Mouse (Mus musculus) bone marrow macrophage, adult 2 months (primary cell): Measurements from ENCODE around the gene Znhit2. TPM values are rescaled to one million over a fixed set of nuclear protein-coding genes. Genes with fewer than 3 reads are reported as not detected.
A peak's percentile ranks its signal among the peaks of the same experiment; 100 is the strongest.

Experiments used
- H3K27ac ChIP-seq: 2 replicates; pipeline ENCODE4 v1.5.1; 2012; ENCODE audit warnings: low read depth, low read length; ENCODE audit not compliant: insufficient read depth
- H3K4me1 ChIP-seq: 2 replicates; pipeline ENCODE4 v1.6.1; 2012; ENCODE audit warnings: low read length; ENCODE audit not compliant: control insufficient read depth, insufficient read depth
- H3K4me3 ChIP-seq: 2 replicates; pipeline ENCODE4 v1.5.1; 2012; ENCODE audit warnings: mild to moderate bottlenecking, low read length, moderate library complexity; ENCODE audit not compliant: insufficient read depth
- CTCF ChIP-seq: IDR thresholded peaks from 2 replicates; pipeline ENCODE4 v1.5.1; 2012; ENCODE audit warnings: low read depth, mild to moderate bottlenecking, low read length, moderate library complexity
- POLR2A ChIP-seq: IDR thresholded peaks from 2 replicates; pipeline ENCODE4 v1.6.1; 2012; ENCODE audit warnings: mild to moderate bottlenecking, low read depth, low read length, borderline replicate concordance
- polyA plus RNA-seq: library from polyadenylated mRNA; stranded (reverse); fragments of >200 nt; gene quantifications from 2 replicates; pipeline ENCODE4 v1.2.4, GENCODE M21; 2012; ENCODE audit not compliant: missing spikeins, insufficient read depth, insufficient read length

Znhit2 gene
- 12.8 and 16.4 TPM in 2 replicates for polyA plus RNA-seq

DNA sequence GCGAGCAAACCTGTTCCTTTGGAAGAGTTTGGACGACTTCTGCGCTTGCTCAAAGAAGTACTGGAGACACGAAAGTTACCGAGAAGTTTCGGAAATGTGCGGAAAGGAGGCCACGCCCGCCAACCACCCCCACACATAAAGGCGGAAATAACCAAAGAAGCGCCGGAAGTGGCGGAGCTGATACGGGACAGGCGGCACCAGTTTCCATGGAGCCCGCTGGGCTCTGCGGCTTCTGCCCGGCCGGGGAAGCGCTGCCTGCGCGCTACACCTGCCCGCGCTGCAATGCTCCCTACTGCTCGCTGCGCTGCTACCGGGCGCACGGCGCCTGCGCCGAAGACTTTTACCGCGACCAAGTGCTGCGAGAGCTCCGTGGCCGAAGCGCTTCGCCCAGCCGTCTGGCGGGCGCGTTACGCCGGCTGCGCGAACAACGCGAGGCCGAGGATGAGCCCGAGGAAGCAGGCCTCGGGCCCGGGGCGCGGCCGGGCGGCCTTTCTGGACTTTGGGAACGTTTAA lies at the start of gene Znhit2:
TSS of gene Znhit2 (plus strand) at position 172 of the 513 bp plus-strand sequence.
- Histone ChIP-seq H3K27ac (peak within 1 kb of the TSS; percentile 87), H3K4me1 (peaks cover 12% of the 10 kb centered on the region), H3K4me3 (peak within 1 kb of the TSS; percentile 90)
- TF ChIP-seq CTCF, result no peak
- no peak; the same call in 1 of the 2 replicates for TF ChIP-seq POLR2A

GRCm38 (mm10) chr19:6013691-6014090 lies 47.3 kb upstream of the Znhit2 start:
- no peak for TF ChIP-seq CTCF
- TF ChIP-seq POLR2A, result no peak

GRCm38 (mm10) chr19:6014991-6015510 lies 45.9 kb upstream of the Znhit2 start:
- Histone ChIP-seq H3K4me1 (peaks cover 8% of the 10 kb centered on the region), H3K4me3 (peak overlapping the region; percentile 60), H3K27ac (no peak overlapping the region)
- TF ChIP-seq CTCF, result no peak
- no peak for TF ChIP-seq POLR2A

More at GRCm38 (mm10) chr19:6013691-6014090, 47.3 kb upstream of the Znhit2 start:
- peaks cover 8% of the 10 kb centered on the region for H3K4me1 ChIP-seq
- no peak overlapping the region for H3K4me3 ChIP-seq
- H3K27ac ChIP-seq, result no peak overlapping the region

GRCm38 (mm10) chr19:6015511-6016315 lies 45.3 kb upstream of the Znhit2 start, which contains the start of gene Capn1:
Gene Capn1, minus strand, starts transcription at chr19:6015897.
- Histone ChIP-seq H3K4me3 (peak within 1 kb of the TSS; percentile 60), H3K4me1 (peaks cover 5% of the 10 kb centered on the region), H3K27ac (no peak within 1 kb of the TSS)
- TF ChIP-seq POLR2A, result no peak
- no peak for TF ChIP-seq CTCF

DNA sequence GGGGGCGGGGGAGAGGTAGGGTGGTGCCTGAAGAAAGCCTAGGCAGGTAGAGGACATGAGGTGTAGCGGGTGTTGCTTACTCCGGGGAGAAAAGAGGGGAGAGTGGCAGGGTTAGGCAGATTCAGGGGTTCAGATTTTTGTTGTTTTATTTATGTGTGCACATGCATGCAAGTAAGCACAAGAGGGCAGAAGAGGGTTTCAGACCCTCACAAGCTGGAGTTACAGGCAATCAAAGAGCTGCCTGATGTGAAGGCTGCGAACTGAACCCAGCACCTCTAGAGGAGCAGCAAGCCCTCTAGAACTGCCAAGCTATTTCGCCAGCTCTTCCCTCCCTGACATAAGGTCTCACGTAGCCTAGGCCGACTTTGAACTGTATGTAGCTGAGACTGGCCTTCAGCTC lies 44.5 kb upstream of the Znhit2 start:
- Histone ChIP-seq H3K4me3 (no peak overlapping the region), H3K27ac (no peak overlapping the region), H3K4me1 (peaks cover 7% of the 10 kb centered on the region)
- TF ChIP-seq CTCF (no peak), POLR2A (no peak)

- Histone ChIP-seq H3K4me1 (peaks cover 14% of the 10 kb centered on the region), H3K4me3 (no peak overlapping the region), H3K27ac (no peak overlapping the region)
- TF ChIP-seq POLR2A (no peak), CTCF (peak; percentile 98)
Observed at GRCm38 (mm10) chr19:6018142-6019089, 42.6 kb upstream of the Znhit2 start.

- peaks cover 11% of the 10 kb centered on the region for H3K4me1 ChIP-seq
- H3K27ac ChIP-seq, result no peak overlapping the region
- no peak for TF ChIP-seq CTCF
- no peak for TF ChIP-seq POLR2A
- H3K4me3 ChIP-seq, result no peak overlapping the region
Observed at GRCm38 (mm10) chr19:6020276-6020675, 40.7 kb upstream of the Znhit2 start.

- H3K4me3 ChIP-seq, result no peak overlapping the region
- H3K4me1 ChIP-seq, result peaks cover 8% of the 10 kb centered on the region
- TF ChIP-seq CTCF, result no peak
- no peak for TF ChIP-seq POLR2A
- H3K27ac ChIP-seq, result no peak overlapping the region
Observed at GRCm38 (mm10) chr19:6023059-6023458, 37.9 kb upstream of the Znhit2 start.

DNA sequence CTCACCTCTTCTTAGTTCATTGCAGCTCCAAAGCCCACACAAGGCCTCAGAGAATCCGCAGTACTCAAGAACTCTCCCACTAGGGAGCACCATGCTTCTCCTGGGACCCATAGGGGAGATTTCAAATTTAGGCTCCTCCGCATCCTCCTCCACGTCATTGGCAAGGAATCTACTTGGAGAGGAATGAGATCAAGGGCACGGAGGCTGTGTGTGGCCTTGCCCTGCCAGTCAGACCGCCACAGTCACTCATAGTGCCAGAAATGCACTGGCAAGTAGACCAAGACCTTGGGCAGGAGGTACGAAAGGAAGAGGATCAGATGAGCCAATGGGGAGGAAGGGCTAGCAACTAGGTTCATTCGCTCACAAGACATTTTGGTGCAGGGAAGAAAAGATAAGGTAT lies 37.1 kb upstream of the Znhit2 start:
- TF ChIP-seq POLR2A (no peak), CTCF (no peak)
- Histone ChIP-seq H3K4me3 (no peak overlapping the region), H3K27ac (no peak overlapping the region), H3K4me1 (peaks cover 8% of the 10 kb centered on the region)
